Mouse (Mus musculus) lung, postnatal 0 days (tissue): ENCODE data around the gene Pigq.

Experiments
- CTCF ChIP-seq: IDR thresholded peaks from 2 replicates; pipeline ENCODE4 v1.5.1; 2016; ENCODE audit warnings: antibody characterized with exemption, mild to moderate bottlenecking
- EP300 ChIP-seq: IDR thresholded peaks from 2 replicates; pipeline ENCODE4 v1.6.1; 2016; ENCODE audit warnings: antibody characterized with exemption, mild to moderate bottlenecking, control low read depth

GRCm38 (mm10) chr17:25913186-25913876 lies 31.4 kb downstream of the Pigq start:
- TF ChIP-seq EP300 (no peak), CTCF (no peak)
